Mouse (Mus musculus) spleen, adult 18-20 months (tissue): ENCODE data around the gene B3gntl1.
A peak's percentile ranks its signal among the peaks of the same experiment; 100 is the strongest.

ENCODE experiments used
- DNase-seq, 2 experiments: peaks; one replicate each; pipeline ENCODE4 v3.0.0; 2022; ENCODE audit warnings: mixed read lengths in 2 of 2

The B3gntl1 gene

DNA sequence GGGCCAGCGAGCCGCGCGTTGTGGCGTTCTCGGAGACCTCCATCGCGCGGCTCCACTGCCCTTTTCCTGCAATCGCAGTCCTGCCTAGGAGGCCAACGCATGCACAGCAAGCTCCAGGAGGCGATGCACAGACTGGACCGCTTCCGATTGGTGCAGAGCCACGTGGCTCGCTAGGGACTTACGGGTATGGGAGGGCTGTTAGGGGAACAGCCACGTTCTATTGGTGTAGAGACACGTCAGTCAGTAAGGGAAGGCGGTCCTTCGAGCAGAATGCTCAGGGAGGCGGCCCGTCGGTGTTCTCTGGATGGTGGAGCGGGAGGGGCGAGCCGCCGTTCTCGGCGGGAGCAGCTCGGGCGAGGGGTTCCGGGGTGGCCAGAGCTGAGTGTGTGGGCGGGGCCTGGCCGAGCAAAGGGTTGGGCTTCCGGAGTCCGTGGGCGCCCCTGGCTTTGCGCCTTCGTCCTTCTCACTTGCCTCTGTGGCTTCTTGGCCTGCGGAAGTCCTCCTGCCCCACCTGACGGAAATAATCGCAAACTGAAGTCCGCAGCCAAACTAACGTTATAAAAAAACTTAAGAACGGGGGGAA is at the start of gene B3gntl1:
B3gntl1 (minus strand) TSS at position 164 of the 583 bp plus-strand sequence.
- peak; percentile 97 to 99 for DNase-seq

DNA sequence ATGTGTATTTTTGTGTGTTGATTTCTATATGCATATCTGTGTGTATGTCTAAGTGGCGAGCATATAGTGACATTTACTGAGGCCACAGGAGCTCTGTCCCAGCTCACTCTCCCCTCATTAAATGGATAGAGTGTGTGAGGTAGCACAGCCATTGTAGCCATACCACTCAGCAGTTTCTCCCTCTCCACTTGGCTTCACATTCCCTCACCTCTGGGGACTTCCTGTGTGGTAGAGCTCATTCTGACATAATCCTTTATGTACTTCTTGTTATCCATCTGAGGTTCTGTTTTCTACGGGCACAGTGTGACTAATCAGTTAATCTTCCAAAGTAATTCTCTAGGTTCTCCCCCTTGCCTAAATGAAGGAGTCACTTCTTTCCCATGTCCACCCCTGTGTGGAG is 49.5 kb upstream of the B3gntl1 start:
- DNase-seq: no peak

DNA sequence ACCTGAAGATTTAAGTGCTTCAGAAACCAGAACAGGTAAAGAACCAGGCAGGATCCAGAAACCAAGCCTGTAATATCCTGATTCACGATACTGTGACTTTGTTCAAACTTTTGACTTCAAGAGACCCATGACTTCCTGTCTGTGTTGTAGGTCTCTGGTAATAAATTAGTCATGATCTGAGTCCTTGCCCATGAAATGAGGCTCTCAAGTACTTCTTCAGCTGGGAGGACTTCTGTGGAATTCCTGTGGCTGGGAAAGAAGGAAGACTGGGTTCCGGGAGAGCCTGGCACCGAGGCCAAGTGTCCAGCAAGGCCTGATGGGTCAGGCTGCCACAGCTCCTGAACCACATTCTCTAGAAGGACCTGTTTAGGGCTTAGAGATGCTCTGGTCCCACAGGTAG is 47.8 kb upstream of the B3gntl1 start:
- DNase-seq: no peak

DNA sequence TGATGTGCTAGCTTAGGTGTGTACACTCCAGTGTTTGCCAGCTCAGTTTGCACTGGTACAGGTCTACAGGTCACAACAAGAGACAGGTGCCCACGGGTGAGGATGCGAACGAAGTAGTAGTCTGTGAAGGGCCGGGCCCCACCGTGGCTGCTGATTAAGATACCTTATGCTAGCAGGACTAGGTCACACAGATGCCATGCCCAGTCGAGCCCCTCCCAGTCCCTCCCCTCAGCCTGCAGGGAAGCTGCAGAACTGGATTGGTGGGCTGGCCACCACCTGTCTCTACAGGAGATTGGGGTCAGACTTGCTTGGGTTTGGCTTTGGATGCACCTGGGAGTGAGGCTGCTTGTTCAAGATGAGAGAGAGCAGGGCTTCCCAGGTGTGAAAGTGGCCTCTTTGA is 44.8 kb upstream of the B3gntl1 start:
- DNase-seq: no peak

DNA sequence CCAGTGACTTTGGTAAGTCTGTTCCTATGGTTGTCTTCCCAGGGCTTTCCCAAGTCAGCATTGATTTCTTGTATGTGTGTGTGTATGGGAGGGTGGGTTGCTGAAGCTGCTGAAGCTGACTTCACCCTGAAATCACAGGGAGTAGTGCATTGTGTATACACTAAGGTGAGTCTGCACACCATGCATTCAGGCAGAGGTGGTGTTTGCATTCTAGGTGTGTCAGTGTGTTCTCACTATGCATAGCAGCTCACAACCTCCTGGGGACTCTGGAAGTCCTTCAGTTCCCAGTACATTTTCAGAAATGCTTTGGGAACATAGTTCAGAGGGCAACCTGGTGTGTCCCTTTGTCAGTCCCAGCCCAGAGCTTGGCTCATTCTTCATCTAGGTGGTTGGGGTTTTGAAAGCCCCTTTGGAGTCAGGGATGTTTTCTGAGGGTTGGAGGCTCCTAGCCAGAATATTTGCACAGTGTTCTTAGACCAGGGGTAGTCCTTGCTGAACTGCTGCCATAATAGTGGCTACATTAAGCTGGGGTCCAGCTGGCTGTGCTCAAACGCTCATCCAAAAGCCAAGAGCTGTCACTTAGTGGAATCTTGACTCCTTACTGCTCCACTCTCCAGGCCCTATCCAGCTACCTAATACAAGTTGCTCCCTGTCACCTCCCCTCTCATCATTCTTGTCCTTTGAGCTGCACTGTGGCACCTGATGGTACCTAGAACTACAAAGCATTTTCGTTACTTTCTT is 42.0 kb upstream of the B3gntl1 start:
- DNase-seq: no peak

DNA sequence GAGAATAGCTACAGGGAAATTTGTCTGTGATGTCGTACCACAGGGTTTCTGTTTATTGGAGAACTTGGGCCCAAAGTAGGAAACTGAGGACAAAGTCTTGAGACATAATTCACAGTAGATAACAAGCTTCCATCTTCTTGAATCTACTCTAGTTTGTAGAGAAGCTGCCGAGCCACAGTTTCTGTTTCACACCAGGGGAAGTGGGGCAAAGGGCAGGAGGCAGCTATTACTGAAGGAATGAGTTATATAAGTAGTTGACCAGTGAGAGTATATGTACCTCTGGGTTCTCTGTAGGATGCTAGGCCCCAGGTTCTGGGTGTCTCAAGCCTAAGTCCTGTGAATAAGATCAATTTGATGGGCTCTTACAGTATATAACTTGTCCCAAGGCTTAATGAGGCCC is 40.6 kb upstream of the B3gntl1 start:
- no peak for DNase-seq

DNA sequence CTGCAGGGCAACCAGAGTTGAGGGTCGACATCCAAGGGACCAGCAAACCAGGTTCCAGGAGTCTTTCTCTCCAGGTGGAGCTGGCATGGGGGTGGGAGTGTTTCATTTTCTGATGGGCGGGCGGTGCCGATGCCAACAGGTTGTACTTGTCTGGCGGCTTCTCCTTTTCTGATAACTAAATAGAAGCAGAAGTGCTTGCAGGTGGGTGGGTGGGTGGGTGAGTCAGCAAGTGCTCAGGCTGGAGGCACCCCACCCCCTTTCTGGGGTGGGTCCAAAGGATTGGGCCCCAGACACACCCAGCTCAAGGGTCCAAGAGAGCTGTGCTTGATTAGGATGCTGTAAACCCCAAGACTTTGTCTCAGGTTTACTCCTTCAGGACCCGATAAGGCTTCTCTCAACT is 40.0 kb upstream of the B3gntl1 start:
- no peak for DNase-seq

DNA sequence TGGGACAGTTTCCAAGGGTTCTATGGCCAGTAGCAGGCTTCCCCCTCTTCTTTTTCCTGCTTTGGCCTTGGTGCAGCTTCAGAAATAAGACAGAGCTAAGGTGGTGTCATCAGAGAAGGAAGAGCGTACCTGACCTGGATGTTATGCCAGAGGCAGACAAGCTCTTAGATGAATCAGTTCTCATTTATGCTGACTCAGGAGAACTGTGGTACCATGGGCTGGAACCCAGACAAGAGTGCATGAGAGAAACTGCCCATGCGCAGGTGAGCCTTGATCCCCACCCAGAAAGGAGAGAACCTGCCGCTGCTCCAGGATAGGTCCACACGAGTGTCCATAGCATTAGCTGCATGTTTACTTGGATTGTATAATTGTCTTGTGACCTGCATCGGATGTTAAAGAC is 37.3 kb upstream of the B3gntl1 start:
- no peak for DNase-seq

DNA sequence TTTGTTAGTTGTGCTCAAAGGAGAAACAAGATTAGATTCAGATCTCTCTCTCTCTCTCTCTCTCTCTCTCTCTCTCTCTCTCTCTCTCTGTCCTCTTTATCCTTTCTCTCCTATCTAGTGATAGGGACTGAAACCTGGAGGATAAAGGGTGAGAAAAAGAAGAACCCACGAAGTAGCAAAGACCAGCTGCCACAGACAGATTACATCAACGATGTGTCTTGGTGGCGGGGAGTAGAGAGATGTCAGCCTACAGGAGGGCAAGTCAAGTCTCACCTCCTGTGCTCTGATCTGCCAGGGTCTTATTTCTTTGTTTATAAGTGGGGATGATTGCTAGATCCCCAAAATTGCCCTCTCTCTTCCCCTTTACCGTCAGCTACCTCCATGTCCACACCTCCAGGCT is 36.3 kb upstream of the B3gntl1 start:
- DNase-seq: no peak

DNA sequence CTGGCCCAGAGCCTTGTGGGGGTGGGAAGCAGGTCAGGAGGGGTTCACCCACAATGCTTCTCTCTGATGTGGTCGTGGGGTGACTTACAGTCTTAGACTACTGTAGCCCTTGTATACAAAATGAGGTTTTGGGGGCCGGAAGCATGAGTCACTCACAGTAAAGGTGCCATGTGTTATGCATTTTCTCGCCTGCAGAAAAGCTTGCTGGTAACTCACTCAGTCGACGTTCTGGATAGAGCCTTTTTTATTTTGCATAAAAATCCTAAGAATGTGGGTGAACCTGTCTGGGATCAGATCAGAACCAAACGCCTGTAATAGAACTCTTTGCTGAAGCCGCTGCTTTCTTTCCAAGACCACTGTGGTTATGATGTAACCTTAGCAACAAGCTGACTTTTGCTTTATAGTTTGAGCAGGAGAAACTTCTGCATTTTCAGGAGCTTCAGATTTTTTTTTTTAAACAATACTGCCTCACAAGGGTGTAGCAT is 33.6 kb upstream of the B3gntl1 start:
- DNase-seq: peak; percentile 14 to 20

DNA sequence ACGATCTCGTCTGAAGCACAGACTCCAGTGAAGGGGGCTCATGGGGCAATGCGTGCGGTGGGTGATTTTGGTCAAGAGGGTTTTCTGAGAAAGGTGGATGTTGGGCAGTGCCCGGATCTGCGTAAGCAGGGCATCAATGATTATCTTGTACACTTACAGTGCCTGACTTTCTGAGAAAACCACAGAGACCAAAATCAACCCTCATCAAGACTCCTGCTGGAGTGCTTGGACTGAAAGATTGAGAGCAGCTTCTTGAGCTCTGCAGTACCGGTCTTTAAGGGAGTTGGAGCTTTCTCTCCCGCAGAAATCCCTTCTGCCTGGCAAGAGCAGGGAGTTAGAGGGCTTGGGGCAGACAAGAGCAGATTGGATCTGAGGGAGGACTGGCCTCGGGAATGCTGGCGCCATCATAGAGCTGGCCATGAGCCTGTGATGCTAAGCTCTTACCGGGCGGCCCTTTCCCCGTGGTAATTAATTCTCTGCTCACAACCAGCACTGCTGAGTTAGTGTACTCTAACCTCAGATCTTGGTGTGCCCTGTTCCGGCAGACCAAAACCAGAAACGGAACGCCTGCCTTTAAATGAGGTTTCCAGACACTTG is 30.8 kb upstream of the B3gntl1 start:
- no peak for DNase-seq

DNA sequence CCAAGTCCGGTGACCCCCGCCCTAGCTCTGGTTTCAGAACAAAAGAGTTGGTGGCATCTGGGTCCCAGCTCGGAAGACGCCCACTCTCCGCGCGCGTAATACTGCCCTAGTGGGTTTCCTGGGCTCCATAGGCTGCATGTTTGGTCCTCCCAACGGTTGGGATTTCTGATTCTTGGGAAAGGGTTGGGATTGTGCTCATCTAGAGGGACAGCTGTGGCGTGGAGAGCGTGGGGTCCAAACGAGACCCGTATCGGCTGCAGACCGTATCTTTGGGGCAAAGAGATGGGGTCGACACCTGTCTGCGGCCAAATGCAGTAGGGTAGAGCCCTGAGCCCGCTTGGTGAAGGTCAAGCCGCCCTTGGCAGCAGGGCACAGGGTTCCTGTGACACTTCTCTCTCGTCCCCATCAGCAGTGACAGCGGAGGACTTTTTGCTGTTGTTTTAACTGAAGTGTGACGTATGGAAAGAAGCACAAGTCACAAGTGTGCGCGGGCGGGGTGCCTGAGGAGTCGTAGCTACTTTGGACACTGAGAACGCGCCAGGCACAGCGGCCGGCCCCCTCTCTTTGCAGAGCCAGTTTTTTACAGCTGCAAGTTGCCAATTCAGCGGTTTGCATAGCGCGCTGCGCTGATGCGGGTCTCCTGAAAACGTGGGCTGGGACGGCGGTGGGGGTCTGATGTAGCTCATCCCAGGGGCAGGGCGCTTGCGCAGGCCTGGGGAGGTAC is 30.1 kb upstream of the B3gntl1 start:
- peak; percentile 21 to 46 for DNase-seq

DNA sequence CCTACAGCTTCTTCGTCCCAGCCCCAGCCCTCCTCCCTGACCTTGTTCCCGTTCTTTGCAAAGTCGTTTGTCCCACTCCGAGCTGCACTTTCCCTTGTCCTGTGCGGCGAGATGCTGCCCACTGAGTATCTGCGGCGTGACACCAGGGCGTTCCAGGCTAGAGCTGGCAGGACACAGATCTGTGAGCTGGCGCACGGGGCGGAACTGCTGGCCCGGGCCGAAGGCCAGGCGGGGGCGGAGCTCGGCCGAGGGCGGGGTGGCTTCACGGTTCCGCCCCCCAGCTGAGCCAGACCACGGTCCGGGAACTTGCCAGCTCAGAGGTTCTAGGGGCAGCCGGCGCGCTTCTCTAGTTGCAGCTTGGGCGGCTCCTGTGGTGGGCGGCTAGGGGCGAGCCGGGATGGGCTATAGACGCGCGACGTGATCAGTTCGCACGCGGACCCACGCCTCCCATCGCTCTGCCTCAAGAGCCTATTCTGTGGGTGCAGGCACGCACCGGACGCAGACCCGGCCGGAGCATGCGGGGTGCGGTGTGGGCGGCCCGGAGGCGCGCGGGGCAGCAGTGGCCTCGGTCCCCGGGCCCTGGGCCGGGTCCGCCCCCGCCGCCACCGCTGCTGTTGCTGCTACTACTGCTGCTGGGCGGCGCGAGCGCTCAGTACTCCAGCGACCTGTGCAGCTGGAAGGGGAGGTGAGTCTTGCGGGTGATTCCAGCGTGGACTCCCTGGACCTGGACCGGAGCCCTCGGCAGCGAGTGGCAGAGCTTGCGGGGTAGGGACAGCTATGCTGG is 29.4 kb upstream of the B3gntl1 start:
- peak; percentile 74 to 86 for DNase-seq

DNA sequence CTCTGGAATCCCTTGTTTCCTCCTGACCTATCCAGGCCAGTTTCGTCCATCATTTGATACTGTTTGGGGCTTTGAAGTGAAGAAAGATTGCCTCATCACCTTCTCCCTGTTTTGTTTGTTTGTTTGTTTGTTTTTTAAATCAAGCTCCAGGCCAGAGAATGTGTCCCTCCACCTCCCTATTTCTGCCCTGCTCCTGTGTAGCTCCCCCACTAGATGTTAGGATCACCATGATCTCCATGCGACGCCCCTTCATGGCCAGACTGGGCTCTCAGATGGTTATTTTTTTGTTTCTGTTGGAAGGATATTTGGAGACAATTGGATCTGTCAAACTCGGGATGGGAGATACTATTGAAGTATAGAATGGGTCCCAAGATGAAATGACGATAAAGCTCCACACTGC is 28.3 kb upstream of the B3gntl1 start, which contains the start of gene Metrnl:
Metrnl (plus strand) TSS at position 301 of the 400 bp plus-strand sequence.
- DNase-seq: no peak

DNA sequence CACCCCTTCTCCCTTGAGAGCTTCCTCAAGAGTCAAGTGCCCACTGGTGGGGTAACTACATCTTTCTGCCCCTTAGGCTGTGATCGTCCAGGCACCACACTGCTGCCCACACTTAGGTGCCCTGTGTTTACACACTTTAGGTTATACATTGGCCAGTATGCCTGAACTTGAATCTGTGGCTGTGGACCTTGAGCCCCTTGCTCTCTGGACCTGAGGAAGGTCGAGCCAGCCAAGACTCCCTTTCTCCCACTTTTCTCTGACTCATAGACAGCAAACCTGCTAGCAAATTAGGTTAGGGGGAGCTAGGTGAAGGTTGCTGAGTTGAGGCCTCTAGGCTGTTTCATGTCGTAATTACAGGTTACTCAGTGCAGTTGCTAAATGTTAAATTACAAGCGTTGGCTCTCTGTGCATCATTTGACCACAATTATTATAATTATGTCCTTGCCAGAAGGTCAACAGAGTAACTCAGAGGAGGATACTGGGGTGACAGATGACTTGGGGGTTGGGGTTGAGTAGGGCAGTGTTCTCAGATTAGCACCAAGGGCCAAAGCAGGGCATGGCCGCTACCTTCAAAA is 25.5 kb upstream of the B3gntl1 start:
- DNase-seq: no peak

DNA sequence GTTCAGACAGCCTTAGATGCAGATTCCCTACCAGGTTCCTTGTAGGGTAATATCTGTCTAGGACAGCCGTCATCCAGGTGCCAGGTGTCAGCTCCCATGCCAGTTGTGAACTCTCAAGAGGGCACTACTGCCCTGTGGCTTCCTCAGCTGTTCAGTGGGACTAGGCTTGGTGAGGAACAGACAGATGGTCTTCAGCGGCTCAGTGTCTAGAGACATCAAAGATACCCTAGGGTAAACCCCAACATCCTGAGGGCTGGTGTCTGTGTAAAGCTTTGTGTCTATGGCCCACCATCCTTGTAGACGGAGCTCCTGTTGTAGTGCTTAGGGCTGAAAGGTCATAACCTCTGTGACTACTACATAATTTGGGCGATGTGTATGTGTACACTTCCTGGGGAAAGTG is 24.3 kb upstream of the B3gntl1 start:
- DNase-seq: no peak

DNA sequence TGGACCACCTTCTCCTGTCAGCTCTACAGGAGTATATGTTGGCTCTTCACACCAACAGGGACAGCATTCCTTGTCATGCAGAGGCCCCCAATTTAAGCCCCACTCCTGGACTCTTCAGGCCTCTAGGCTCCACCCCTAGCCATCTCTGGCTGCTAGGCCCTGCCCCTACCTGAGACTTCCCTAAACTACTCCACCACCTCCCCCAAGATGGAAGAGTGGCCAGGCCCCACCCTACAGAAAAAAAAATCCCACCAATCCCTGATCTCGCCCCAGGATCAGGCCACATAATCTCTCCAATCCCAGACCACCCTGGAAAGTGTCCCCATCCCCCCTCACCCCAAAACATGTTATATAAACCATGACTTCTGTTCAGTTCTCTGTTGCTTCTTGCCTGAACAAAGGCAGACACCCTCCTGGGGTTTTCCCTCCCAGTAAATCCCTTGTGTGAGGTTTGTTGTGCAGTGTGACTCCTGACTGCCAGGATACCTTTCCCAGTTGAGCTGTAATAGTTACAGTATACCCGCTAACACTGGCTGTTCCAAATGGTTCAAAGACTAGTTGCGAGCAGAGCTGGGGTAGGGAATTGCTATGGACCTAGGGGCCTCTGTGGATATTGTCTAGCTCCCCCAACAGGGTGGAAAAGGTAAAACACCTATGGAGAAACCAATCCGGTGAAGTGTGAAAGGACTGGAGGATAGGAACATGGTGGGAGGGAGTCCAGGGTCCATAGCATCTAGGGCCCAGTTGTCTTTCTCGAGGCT is 22.5 kb upstream of the B3gntl1 start:
- DNase-seq: no peak

DNA sequence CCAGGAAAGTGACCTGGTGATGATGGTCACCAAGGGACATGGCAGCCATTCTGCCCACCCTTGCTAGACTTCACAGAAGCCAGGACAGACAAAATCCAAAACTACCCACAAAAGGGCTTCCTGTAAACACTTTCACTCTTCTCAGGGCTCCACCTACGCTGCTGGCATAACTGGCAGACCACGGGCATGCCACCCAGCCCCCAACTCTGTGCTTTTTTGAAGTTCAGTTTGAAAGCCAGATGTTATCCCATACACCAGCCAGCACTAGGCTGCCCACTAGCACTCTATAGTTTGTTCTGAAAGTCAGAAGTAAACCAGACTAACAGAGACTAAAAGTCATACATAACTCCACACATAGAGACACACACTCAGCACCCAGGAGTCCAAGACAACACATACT is 15.1 kb upstream of the B3gntl1 start:
- no peak for DNase-seq

DNA sequence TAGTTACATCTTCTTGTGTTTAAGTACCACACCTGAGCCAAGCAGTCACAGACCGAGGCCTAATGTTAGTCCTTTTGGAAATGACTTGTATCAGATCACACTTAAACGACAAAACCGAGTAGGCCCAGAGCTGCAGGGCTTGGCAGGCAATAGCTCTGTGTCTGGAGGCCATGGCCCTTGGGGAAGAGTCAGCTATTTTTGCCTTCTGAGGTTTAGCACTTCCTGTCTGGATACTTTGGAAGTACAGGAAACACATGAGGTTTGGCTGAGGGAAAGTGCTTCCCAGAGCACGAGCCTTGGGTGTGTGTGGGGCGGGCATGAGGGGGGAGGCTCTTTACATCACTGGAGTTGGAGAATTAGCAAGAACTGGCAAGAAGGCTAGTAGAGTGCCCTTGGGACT is 13.7 kb upstream of the B3gntl1 start:
- no peak for DNase-seq

DNA sequence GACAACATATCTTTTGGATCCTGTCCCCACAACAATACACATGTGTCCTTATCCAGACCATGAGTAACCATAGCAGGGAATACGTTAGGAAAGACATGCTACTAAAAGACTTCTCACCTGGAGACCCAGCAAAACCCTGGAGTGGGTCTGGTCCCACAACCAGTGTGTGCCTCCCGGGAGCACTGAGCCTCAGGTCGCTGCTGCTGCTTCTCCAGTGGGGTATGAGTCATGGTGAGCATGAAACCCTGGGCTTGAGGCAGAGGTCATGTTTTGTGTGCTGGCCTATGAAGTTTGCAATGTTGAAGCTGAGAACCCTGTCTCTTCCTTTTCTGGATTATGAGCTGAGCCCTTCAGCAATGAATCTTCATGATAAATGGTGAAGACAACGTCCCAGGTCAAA is 13.1 kb upstream of the B3gntl1 start:
- DNase-seq: no peak

DNA sequence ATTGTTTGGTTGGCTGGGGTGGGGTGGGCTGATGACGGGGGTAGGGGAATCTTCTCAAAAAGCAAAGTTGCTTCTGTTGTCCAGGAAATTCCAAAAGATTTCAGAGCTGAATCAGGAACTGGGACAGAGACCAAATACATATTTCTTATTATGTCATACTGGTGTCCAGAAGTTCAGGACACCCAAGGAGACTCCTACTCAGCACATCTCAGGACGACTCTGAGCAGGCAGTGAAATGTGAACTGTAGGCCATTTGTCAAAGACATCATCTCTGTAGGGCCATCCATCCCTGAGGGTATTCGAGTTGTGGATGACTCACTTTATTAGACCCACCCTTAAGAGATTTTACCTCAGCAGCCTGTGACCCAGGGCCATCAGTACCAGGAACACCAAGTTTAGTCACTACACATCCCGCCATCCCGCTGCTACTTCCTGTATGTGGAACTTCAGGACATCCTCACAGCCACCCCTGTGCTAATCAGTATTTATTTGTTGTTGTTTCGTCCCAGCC is 12.6 kb upstream of the B3gntl1 start:
- no peak for DNase-seq
